Mouse (Mus musculus) limb, embryonic 14.5 days (tissue): ENCODE data around the gene Eefsec. TPM values are rescaled to one million over a fixed set of nuclear protein-coding genes. Genes with fewer than 3 reads are reported as not detected.

Source experiments
- ATAC-seq: fragments of 200-750 bp; cut with Nextera tagmentation; 2 replicates; pipeline ENCODE4 v1.8.0; 2017; ENCODE audit warnings: low read depth, moderate number of reproducible peaks, moderate TSS enrichment; ENCODE audit not compliant: low FRiP score
- DNase-seq: peaks from one replicate; pipeline ENCODE4 v3.0.0-alpha.2; 2015; ENCODE audit warnings: low spot score
- H3K27ac ChIP-seq: fragments of 300-500 bp; sonication (generic); replicated peaks from 2 replicates; pipeline ENCODE4 v1.5.1; 2014; ENCODE audit warnings: low read depth, mild to moderate bottlenecking, low read length, moderate library complexity, mixed read lengths
- H3K27me3 ChIP-seq: fragments of 300-500 bp; sonication (generic); 2 replicates; pipeline ENCODE4 v1.6.1; 2014; ENCODE audit warnings: low read length, mixed read lengths; ENCODE audit not compliant: control insufficient read depth, insufficient read depth
- H3K36me3 ChIP-seq: fragments of 300-500 bp; sonication (generic); 2 replicates; pipeline ENCODE4 v1.6.1; 2014; ENCODE audit warnings: mild to moderate bottlenecking, low read length, moderate library complexity, mixed read lengths; ENCODE audit not compliant: control insufficient read depth, insufficient read depth
- H3K4me1 ChIP-seq: fragments of 300-500 bp; sonication (generic); 2 replicates; pipeline ENCODE4 v1.6.1; 2014; ENCODE audit warnings: antibody characterized with exemption, low read length, mixed read lengths; ENCODE audit not compliant: control insufficient read depth, insufficient read depth
- H3K4me2 ChIP-seq: fragments of 300-500 bp; sonication (generic); replicated peaks from 2 replicates; pipeline ENCODE4 v1.6.1; 2014; ENCODE audit warnings: low read depth, mild to moderate bottlenecking, low read length, moderate library complexity; ENCODE audit not compliant: severe bottlenecking
- H3K4me3 ChIP-seq: fragments of 300-500 bp; sonication (generic); replicated peaks from 2 replicates; pipeline ENCODE4 v1.5.1; 2014; ENCODE audit warnings: low read length
- H3K9ac ChIP-seq: fragments of 300-500 bp; sonication (generic); 2 replicates; pipeline ENCODE4 v1.6.1; 2014; ENCODE audit warnings: mild to moderate bottlenecking, low read depth, low read length, moderate library complexity; ENCODE audit not compliant: severe bottlenecking
- H3K9me3 ChIP-seq: fragments of 300-500 bp; sonication (generic); 2 replicates; pipeline ENCODE4 v1.6.1; 2016; ENCODE audit warnings: low read length; ENCODE audit not compliant: control insufficient read depth
- POLR2A ChIP-seq: fragments of 200-500 bp; IDR thresholded peaks from 2 replicates; pipeline ENCODE4 v1.8.0; 2012; ENCODE audit warnings: inconsistent platforms, mild to moderate bottlenecking, moderate library complexity, borderline replicate concordance; ENCODE audit not compliant: insufficient read depth, insufficient read length; ENCODE audit errors: extremely low read depth
- WGBS: fragments of 180-500 bp; shearing (Covaris S2); extraction: QIAGEN DNeasy Blood & Tissue Kit; methylation state at CpG from one replicate; pipeline ENCODE4 v1.1.7; 2014; 5-methylcytosine and 5-hydroxymethylcytosine counted together
- polyA plus RNA-seq, 2 experiments: library from polyadenylated mRNA; depleted of rRNA in 1 of 2; stranded (reverse) in 1 of 2; unstranded in 1 of 2; fragments of >200 nt; fragmentation: Nextera tagmentation in 1 of 2; extraction: Ambion mirVana in 1 of 2; gene quantifications; 2 replicates each; pipeline versions ENCODE4 v1.2.1 to v1.2.3; 2012 to 2014

Eefsec gene
- polyA plus RNA-seq, 2 experiments, result 23.0 to 38.2 TPM

- no peak overlapping the region for H3K4me2 ChIP-seq
- no peak overlapping the region for H3K4me3 ChIP-seq
- WGBS, result 91% methylated on average over 3 of the region's 3 CpGs
- DNase-seq, result no peak
- peaks cover 10% of the 10 kb centered on the region for H3K4me1 ChIP-seq
- no peaks in the 10 kb centered on the region for H3K9me3 ChIP-seq
- H3K36me3 ChIP-seq, result no peaks in the 10 kb centered on the region
- no peak for TF ChIP-seq POLR2A
- no peak for ATAC-seq
- H3K9ac ChIP-seq, result no peak overlapping the region
- H3K27me3 ChIP-seq, result no peaks in the 10 kb centered on the region
- H3K27ac ChIP-seq, result no peak overlapping the region
Observed at GRCm38 (mm10) chr6:88443446-88443845, 2.9 kb downstream of the Eefsec start.

GRCm38 (mm10) chr6:88442551-88442950 is 3.8 kb downstream of the Eefsec start:
- Histone ChIP-seq H3K9me3 (no peaks in the 10 kb centered on the region), H3K27ac (no peak overlapping the region), H3K9ac (no peak overlapping the region), H3K27me3 (no peaks in the 10 kb centered on the region), H3K4me3 (no peak overlapping the region), H3K36me3 (no peaks in the 10 kb centered on the region), H3K4me2 (no peak overlapping the region), H3K4me1 (peaks cover 10% of the 10 kb centered on the region)
- 73% methylated on average over 3 of the region's 3 CpGs for WGBS
- TF ChIP-seq POLR2A, result no peak
- ATAC-seq (no peak), DNase-seq (no peak)

- Histone ChIP-seq H3K27me3 (no peaks in the 10 kb centered on the region), H3K4me1 (no peaks in the 10 kb centered on the region), H3K4me3 (no peak overlapping the region), H3K27ac (no peak overlapping the region), H3K9ac (no peak overlapping the region), H3K36me3 (no peaks in the 10 kb centered on the region), H3K4me2 (no peak overlapping the region), H3K9me3 (no peaks in the 10 kb centered on the region)
- DNase-seq (no peak), ATAC-seq (no peak)
- no peak for TF ChIP-seq POLR2A
- WGBS, result 70% methylated on average over 4 of the region's 4 CpGs
Observed at GRCm38 (mm10) chr6:88439056-88439455, 7.3 kb downstream of the Eefsec start.

GRCm38 (mm10) chr6:88435609-88436008 is 10.7 kb downstream of the Eefsec start:
- WGBS, result 87% methylated on average over 7 of the region's 7 CpGs
- ATAC-seq, result no peak
- no peak for TF ChIP-seq POLR2A

GRCm38 (mm10) chr6:88431202-88431601 is 15.1 kb downstream of the Eefsec start:
- no peak for DNase-seq

More at GRCm38 (mm10) chr6:88435609-88436008, 10.7 kb downstream of the Eefsec start:
- H3K9me3 ChIP-seq, result no peaks in the 10 kb centered on the region
- H3K36me3 ChIP-seq, result no peaks in the 10 kb centered on the region
- DNase-seq, result no peak
- no peaks in the 10 kb centered on the region for H3K27me3 ChIP-seq
- H3K4me2 ChIP-seq, result no peak overlapping the region
- H3K27ac ChIP-seq, result no peak overlapping the region
- no peak overlapping the region for H3K9ac ChIP-seq
- no peak overlapping the region for H3K4me3 ChIP-seq
- H3K4me1 ChIP-seq, result no peaks in the 10 kb centered on the region

More at GRCm38 (mm10) chr6:88431202-88431601, 15.1 kb downstream of the Eefsec start:
- Histone ChIP-seq H3K9me3 (no peaks in the 10 kb centered on the region), H3K4me2 (no peak overlapping the region), H3K27me3 (no peaks in the 10 kb centered on the region), H3K36me3 (no peaks in the 10 kb centered on the region), H3K27ac (no peak overlapping the region), H3K4me1 (peaks cover 5% of the 10 kb centered on the region; the same call in 1 of the 2 replicates), H3K9ac (no peak overlapping the region), H3K4me3 (no peak overlapping the region)
- no peak for TF ChIP-seq POLR2A
- ATAC-seq, result no peak
- WGBS, result 23% methylated on average over 4 of the region's 4 CpGs
